Mouse (Mus musculus) adrenal gland, postnatal 25 days (tissue): ENCODE measurements around the gene Asic1. TPM values are rescaled to one million over a fixed set of nuclear protein-coding genes. Genes with fewer than 3 reads are reported as not detected.

Experiments
- total RNA-seq: library from RNA; stranded (reverse); gene quantifications from 2 replicates; pipeline ENCODE4 v1.2.3, GENCODE M21; 2021

The Asic1 gene
- total RNA-seq, 1 experiment from 2014 or later = 0.49 TPM

Other genes with a start within 250 kb of the Asic1 start
- gene Nckap5l, start 212.6 kb upstream of the Asic1 start, total RNA-seq = 40.6 and 42.1 TPM in 2 replicates
- gene Bcdin3d, start 195.6 kb upstream of the Asic1 start, total RNA-seq = 6.2 and 7.7 TPM in 2 replicates
- 24.3 TPM in 2 replicates for gene Faim2, start 142.2 kb upstream of the Asic1 start, total RNA-seq
- gene Aqp2, start 91.3 kb upstream of the Asic1 start, total RNA-seq = 0.82 TPM in 1 of 2 replicates, not detected in the other
- gene Aqp5, start 79.6 kb upstream of the Asic1 start, total RNA-seq = 1.9 and 3.3 TPM in 2 replicates
- gene Aqp6, start 69.0 kb upstream of the Asic1 start, total RNA-seq = not detected in 2 replicates
- 13.4 and 13.6 TPM in 2 replicates for gene Racgap1, start 18.7 kb upstream of the Asic1 start, total RNA-seq
- 51.9 and 63.6 TPM in 2 replicates for gene Smarcd1, start 31.8 kb downstream of the Asic1 start, total RNA-seq
- gene Gm17349, start 35.1 kb downstream of the Asic1 start, total RNA-seq = 30.4 and 43.7 TPM in 2 replicates
- gene Gpd1, start 47.1 kb downstream of the Asic1 start, total RNA-seq = 639 and 861 TPM in 2 replicates
- gene Cox14, start 55.2 kb downstream of the Asic1 start, total RNA-seq = 217 and 256 TPM in 2 replicates
- gene Cers5, start 102.5 kb downstream of the Asic1 start, total RNA-seq = 47.5 and 61.7 TPM in 2 replicates
- gene Lima1, start 205.1 kb downstream of the Asic1 start, total RNA-seq = 40.3 and 42.4 TPM in 2 replicates